Mouse (Mus musculus) forebrain, embryonic 14.5 days (tissue): ENCODE measurements at regions not wholly inside any gene's neighbourhood (a gene's known extent, or its start where the extent isn't known, plus 50 kb on each side); places are given as distances from the start of the nearest gene placed in this dataset.
A peak's percentile ranks its signal among the peaks of the same experiment; 100 is the strongest.

Source experiments
- ATAC-seq: fragments of 200-750 bp; cut with Nextera tagmentation; 2 replicates; pipeline ENCODE4 v1.8.0; 2017; ENCODE audit warnings: mild to moderate bottlenecking, moderate library complexity
- DNase-seq: peaks from one replicate; pipeline ENCODE4 v3.0.0-alpha.2; 2015; ENCODE audit warnings: low spot score
- H3K27ac ChIP-seq: fragments of 300-500 bp; sonication (generic); 2 replicates; pipeline ENCODE4 v1.5.1; 2014; ENCODE audit warnings: low read depth, mild to moderate bottlenecking, control low read depth, low read length, moderate library complexity
- H3K27me3 ChIP-seq: fragments of 300-500 bp; sonication (generic); replicated peaks from 2 replicates; pipeline ENCODE4 v1.6.1; 2014; ENCODE audit warnings: low read length, control low read depth, mixed read lengths; ENCODE audit not compliant: control insufficient read depth, insufficient read depth
- H3K36me3 ChIP-seq: fragments of 300-500 bp; sonication (generic); 2 replicates; pipeline ENCODE4 v1.6.1; 2014; ENCODE audit warnings: low read length, control low read depth; ENCODE audit not compliant: control insufficient read depth, insufficient read depth
- H3K4me1 ChIP-seq: fragments of 300-500 bp; sonication (generic); 2 replicates; pipeline ENCODE4 v1.6.1; 2014; ENCODE audit warnings: antibody characterized with exemption, low read length, control low read depth; ENCODE audit not compliant: control insufficient read depth, insufficient read depth
- H3K4me2 ChIP-seq: fragments of 300-500 bp; sonication (generic); 2 replicates; pipeline ENCODE4 v1.6.1; 2014; ENCODE audit warnings: mild to moderate bottlenecking, control low read depth, low read length
- H3K4me3 ChIP-seq: fragments of 300-500 bp; sonication (generic); 2 replicates; pipeline ENCODE4 v1.5.1; 2014; ENCODE audit warnings: low read depth, low read length, control low read depth
- H3K9ac ChIP-seq: fragments of 300-500 bp; sonication (generic); 2 replicates; pipeline ENCODE4 v1.6.1; 2014; ENCODE audit warnings: mild to moderate bottlenecking, low read length, control low read depth, moderate library complexity
- H3K9me3 ChIP-seq: fragments of 300-500 bp; sonication (generic); replicated peaks from 2 replicates; pipeline ENCODE4 v1.6.1; 2016; ENCODE audit warnings: low read length, control low read depth, mixed read lengths; ENCODE audit not compliant: control insufficient read depth
- WGBS: fragments of 180-500 bp; shearing (Covaris S2); extraction: QIAGEN DNeasy Blood & Tissue Kit; methylation state at CpG from one replicate; pipeline ENCODE4 v1.1.7; 2014; 5-methylcytosine and 5-hydroxymethylcytosine counted together

- no peak overlapping the region for H3K4me2 ChIP-seq
- no peak for ATAC-seq
- no peaks in the 10 kb centered on the region for H3K9me3 ChIP-seq
- H3K9ac ChIP-seq, result no peak overlapping the region
- no peaks in the 10 kb centered on the region for H3K36me3 ChIP-seq
- no peak overlapping the region for H3K4me3 ChIP-seq
- DNase-seq, result no peak
- no peak overlapping the region for H3K27ac ChIP-seq
- WGBS, result 84% methylated on average over 3 of the region's 3 CpGs
- peaks cover 7% of the 10 kb centered on the region; the same call in 1 of the 2 replicates for H3K4me1 ChIP-seq
- H3K27me3 ChIP-seq, result no peaks in the 10 kb centered on the region
Observed at GRCm38 (mm10) chr5:91816376-91816950, 146.4 kb downstream of the Rchy1 start.

- Histone ChIP-seq H3K4me3 (no peak overlapping the region), H3K36me3 (no peaks in the 10 kb centered on the region), H3K4me1 (peaks cover 7% of the 10 kb centered on the region; the same call in 1 of the 2 replicates), H3K9ac (no peak overlapping the region), H3K4me2 (no peak overlapping the region), H3K27ac (no peak overlapping the region), H3K27me3 (no peaks in the 10 kb centered on the region), H3K9me3 (no peaks in the 10 kb centered on the region)
- WGBS, result 84% methylated on average over 6 of the region's 6 CpGs
- DNase-seq (no peak), ATAC-seq (no peak)
Observed at GRCm38 (mm10) chr5:91814956-91815355, 147.9 kb downstream of the Rchy1 start.

GRCm38 (mm10) chr5:91814417-91814762, 148.5 kb downstream of the Rchy1 start:
- WGBS, result 90% methylated on average over 4 of the region's 4 CpGs
- no peak overlapping the region for H3K27ac ChIP-seq
- H3K27me3 ChIP-seq, result no peaks in the 10 kb centered on the region
- no peaks in the 10 kb centered on the region for H3K36me3 ChIP-seq
- H3K4me1 ChIP-seq, result peaks cover 7% of the 10 kb centered on the region; the same call in 1 of the 2 replicates
- no peak overlapping the region for H3K4me2 ChIP-seq
- H3K9ac ChIP-seq, result no peak overlapping the region
- DNase-seq, result no peak
- H3K9me3 ChIP-seq, result no peaks in the 10 kb centered on the region
- ATAC-seq, result no peak
- no peak overlapping the region for H3K4me3 ChIP-seq

GRCm38 (mm10) chr5:91813547-91814416, 149.1 kb downstream of the Rchy1 start:
- DNase-seq (no peak), ATAC-seq (no peak)
- H3K27me3 ChIP-seq, result no peaks in the 10 kb centered on the region
- peaks cover 4% of the 10 kb centered on the region; the same call in 1 of the 2 replicates for H3K4me1 ChIP-seq
- H3K27ac ChIP-seq, result no peak overlapping the region
- H3K4me2 ChIP-seq, result no peak overlapping the region
- no peaks in the 10 kb centered on the region for H3K9me3 ChIP-seq
- H3K9ac ChIP-seq, result no peak overlapping the region
- H3K36me3 ChIP-seq, result no peaks in the 10 kb centered on the region
- WGBS, result 94% methylated on average over 5 of the region's 5 CpGs
- H3K4me3 ChIP-seq, result no peak overlapping the region

GRCm38 (mm10) chr5:91807070-91808065, 155.5 kb downstream of the Rchy1 start:
- DNase-seq, result peak; percentile 29
- Histone ChIP-seq H3K4me2 (no peak overlapping the region), H3K4me3 (no peak overlapping the region), H3K4me1 (no peaks in the 10 kb centered on the region), H3K9me3 (no peaks in the 10 kb centered on the region), H3K27me3 (no peaks in the 10 kb centered on the region), H3K9ac (no peak overlapping the region), H3K27ac (no peak overlapping the region), H3K36me3 (no peaks in the 10 kb centered on the region)
- 82% methylated on average over 18 of the region's 18 CpGs for WGBS
- ATAC-seq, result peak; percentile 50; the same call in 1 of the 2 replicates

GRCm38 (mm10) chr5:91801297-91801980, 161.4 kb downstream of the Rchy1 start:
- H3K9ac ChIP-seq, result no peak overlapping the region
- H3K4me1 ChIP-seq, result no peaks in the 10 kb centered on the region
- no peak overlapping the region for H3K27ac ChIP-seq
- no peak overlapping the region for H3K4me3 ChIP-seq
- no peaks in the 10 kb centered on the region for H3K36me3 ChIP-seq
- no peak for ATAC-seq
- 81% methylated on average over 3 of the region's 3 CpGs for WGBS
- DNase-seq, result no peak
- no peaks in the 10 kb centered on the region for H3K27me3 ChIP-seq
- no peak overlapping the region for H3K4me2 ChIP-seq
- H3K9me3 ChIP-seq, result no peaks in the 10 kb centered on the region

- Histone ChIP-seq H3K36me3 (no peaks in the 10 kb centered on the region), H3K27me3 (no peaks in the 10 kb centered on the region), H3K4me3 (no peak overlapping the region), H3K9me3 (no peaks in the 10 kb centered on the region), H3K27ac (no peak overlapping the region), H3K9ac (no peak overlapping the region), H3K4me1 (no peaks in the 10 kb centered on the region), H3K4me2 (no peak overlapping the region)
- ATAC-seq, result no peak
- no peak for DNase-seq
- WGBS, result 85% methylated on average over 3 of the region's 3 CpGs
Observed at GRCm38 (mm10) chr5:91797362-91797761, 165.5 kb downstream of the Rchy1 start.

- no peak for DNase-seq
- no peak overlapping the region for H3K4me3 ChIP-seq
- H3K36me3 ChIP-seq, result no peaks in the 10 kb centered on the region
- H3K27me3 ChIP-seq, result no peaks in the 10 kb centered on the region
- H3K9me3 ChIP-seq, result no peaks in the 10 kb centered on the region
- H3K4me2 ChIP-seq, result no peak overlapping the region
- H3K27ac ChIP-seq, result no peak overlapping the region
- H3K9ac ChIP-seq, result no peak overlapping the region
- WGBS, result 81% methylated on average over 6 of the region's 6 CpGs
- no peak for ATAC-seq
- no peaks in the 10 kb centered on the region for H3K4me1 ChIP-seq
Observed at GRCm38 (mm10) chr5:91792732-91793131, 170.1 kb downstream of the Rchy1 start.
